Mouse (Mus musculus): Measurements from ENCODE around the gene Rpl31.

Gene Rpl31

GRCm38 (mm10) chr1:39396347-39396746 lies 28.7 kb downstream of the Rpl31 start:
- no peak for DNase-seq (ENCODE audit: extremely low read depth, low read depth, low spot score)

- no peak for DNase-seq (ENCODE audit: extremely low read depth, low read depth, low spot score)
Measured at GRCm38 (mm10) chr1:39398284-39398683, 30.6 kb downstream of the Rpl31 start.

- no peak for DNase-seq (ENCODE audit: extremely low read depth, low read depth, low spot score)
Measured at GRCm38 (mm10) chr1:39399228-39399627, 31.6 kb downstream of the Rpl31 start.

GRCm38 (mm10) chr1:39400173-39400572 lies 32.5 kb downstream of the Rpl31 start:
- no peak for DNase-seq (ENCODE audit: extremely low read depth, low read depth, low spot score)

- DNase-seq (ENCODE audit: extremely low read depth, low read depth, low spot score), result no peak
Measured at GRCm38 (mm10) chr1:39407108-39407507, 39.5 kb downstream of the Rpl31 start.

GRCm38 (mm10) chr1:39408123-39408522 lies 40.5 kb downstream of the Rpl31 start:
- DNase-seq (ENCODE audit: extremely low read depth, low read depth, low spot score), result no peak

GRCm38 (mm10) chr1:39408668-39409067 lies 41.0 kb downstream of the Rpl31 start:
- no peak for DNase-seq (ENCODE audit: extremely low read depth, low read depth, low spot score)

GRCm38 (mm10) chr1:39410085-39410821 lies 42.6 kb downstream of the Rpl31 start:
- peak; percentile 91 for DNase-seq (ENCODE audit: extremely low read depth, low read depth, low spot score)

- no peak for DNase-seq (ENCODE audit: extremely low read depth, low read depth, low spot score)
Measured at GRCm38 (mm10) chr1:39417817-39418216, 50.2 kb downstream of the Rpl31 start.

GRCm38 (mm10) chr1:39418852-39419251 lies 51.2 kb downstream of the Rpl31 start:
- no peak for DNase-seq (ENCODE audit: extremely low read depth, low read depth, low spot score)

- no peak for DNase-seq (ENCODE audit: extremely low read depth, low read depth, low spot score)
Measured at GRCm38 (mm10) chr1:39420987-39421386, 53.3 kb downstream of the Rpl31 start.
